Mouse (Mus musculus): ENCODE measurements around the gene Ppil1. TPM values are rescaled to one million over a fixed set of nuclear protein-coding genes. Genes with fewer than 3 reads are reported as not detected.

Ppil1 gene
- polyA plus RNA-seq, 1 experiment from 2014 or later, result 232 TPM

GRCm38 (mm10) chr17:29210037-29210436, 53.9 kb downstream of the Ppil1 start:
- H3K36me3 ChIP-seq, result no peaks in the 10 kb centered on the region
- H3K27me3 ChIP-seq (ENCODE audit: low read depth, poor library complexity, severe bottlenecking), result peaks cover 8% of the 10 kb centered on the region
- H3K27ac ChIP-seq (replicated peaks), result 0 out of 2 replicates have a peak overlapping the region, but pooled peaks have one; percentile 52
- H3K4me3 ChIP-seq, result no peak overlapping the region
- no peak for DNase-seq (ENCODE audit: low spot score)
- no peaks in the 10 kb centered on the region for H3K9me3 ChIP-seq (replicated peaks)
- peaks cover 40% of the 10 kb centered on the region for H3K4me1 ChIP-seq
- WGBS, result 97% methylated on average over 3 of the region's 3 CpGs

GRCm38 (mm10) chr17:29206052-29206451, 57.9 kb downstream of the Ppil1 start:
- Histone ChIP-seq H3K4me3 (no peak overlapping the region), H3K27me3 (ENCODE audit: low read depth, poor library complexity, severe bottlenecking) (no peaks in the 10 kb centered on the region), H3K36me3 (no peaks in the 10 kb centered on the region), H3K27ac (replicated peaks) (no peak overlapping the region), H3K9me3 (replicated peaks) (no peaks in the 10 kb centered on the region), H3K4me1 (peaks cover 19% of the 10 kb centered on the region)
- 92% methylated on average over 7 of the region's 7 CpGs for WGBS
- no peak for DNase-seq (ENCODE audit: low spot score)

- peak overlapping the region; percentile 33; the same call in 1 of the 2 replicates for H3K27ac ChIP-seq (replicated peaks)
- H3K36me3 ChIP-seq, result no peaks in the 10 kb centered on the region
- 88% methylated on average over 6 of the region's 6 CpGs for WGBS
- no peaks in the 10 kb centered on the region for H3K9me3 ChIP-seq (replicated peaks)
- no peaks in the 10 kb centered on the region for H3K27me3 ChIP-seq (ENCODE audit: low read depth, poor library complexity, severe bottlenecking)
- DNase-seq (ENCODE audit: low spot score), result no peak
- no peak overlapping the region for H3K4me3 ChIP-seq
- peaks cover 31% of the 10 kb centered on the region for H3K4me1 ChIP-seq
These were observed 61.4 kb downstream of the Ppil1 start for GRCm38 (mm10) chr17:29202604-29203003.

Other genes starting within 250 kb of the Ppil1 start
- 789 and 839 TPM in 2 replicates for gene Srsf3, start 231.6 kb downstream of the Ppil1 start, polyA plus RNA-seq (2016; fragmentation: Nextera tagmentation; extraction: Ambion mirVana)
- 19.1 and 24.8 TPM in 2 replicates for gene Cdkn1a, start 173.2 kb downstream of the Ppil1 start, polyA plus RNA-seq (2016; fragmentation: Nextera tagmentation; extraction: Ambion mirVana)
- 0.06 and 0.47 TPM in 2 replicates for gene Rab44, start 150.0 kb downstream of the Ppil1 start, polyA plus RNA-seq (2016; fragmentation: Nextera tagmentation; extraction: Ambion mirVana)
- gene Cpne5, start 26.0 kb downstream of the Ppil1 start, polyA plus RNA-seq (2016; fragmentation: Nextera tagmentation; extraction: Ambion mirVana), result 10.7 and 14.8 TPM in 2 replicates
- gene BC004004, start 4.6 kb upstream of the Ppil1 start, polyA plus RNA-seq (2016; fragmentation: Nextera tagmentation; extraction: Ambion mirVana), result 62.8 and 67.9 TPM in 2 replicates
- gene Pi16, start 53.5 kb upstream of the Ppil1 start, polyA plus RNA-seq (2016; fragmentation: Nextera tagmentation; extraction: Ambion mirVana), result 0.75 and 0.82 TPM in 2 replicates
- 277 and 318 TPM in 2 replicates for gene Mtch1, start 83.7 kb upstream of the Ppil1 start, polyA plus RNA-seq (2016; fragmentation: Nextera tagmentation; extraction: Ambion mirVana)
- gene Fgd2, start 96.7 kb upstream of the Ppil1 start, polyA plus RNA-seq (2016; fragmentation: Nextera tagmentation; extraction: Ambion mirVana), result 3.8 and 4.1 TPM in 2 replicates
- 27.2 and 33.8 TPM in 2 replicates for gene Pim1, start 226.6 kb upstream of the Ppil1 start, polyA plus RNA-seq (2016; fragmentation: Nextera tagmentation; extraction: Ambion mirVana)

Data from midbrain, embryonic 10.5 days (tissue).